Mouse (Mus musculus) neural tube, embryonic 14.5 days (tissue): Measurements from ENCODE around the gene Rbm24. TPM values are rescaled to one million over a fixed set of nuclear protein-coding genes. Genes with fewer than 3 reads are reported as not detected.

ENCODE experiments used
- ATAC-seq: fragments of 200-750 bp; cut with Nextera tagmentation; 2 replicates; pipeline ENCODE4 v1.8.0; 2017; ENCODE audit warnings: low read depth, mild to moderate bottlenecking, moderate TSS enrichment, moderate library complexity
- H3K27ac ChIP-seq: fragments of 300-500 bp; sonication (generic); 2 replicates; pipeline ENCODE4 v1.5.1; 2014; ENCODE audit warnings: low read depth, mild to moderate bottlenecking, control low read depth, low read length, moderate library complexity, mixed read lengths
- H3K27me3 ChIP-seq: fragments of 300-500 bp; sonication (generic); 2 replicates; pipeline ENCODE4 v1.6.1; 2014; ENCODE audit warnings: low read length; ENCODE audit not compliant: control insufficient read depth, insufficient read depth
- H3K36me3 ChIP-seq: fragments of 300-500 bp; sonication (generic); 2 replicates; pipeline ENCODE4 v1.6.1; 2014; ENCODE audit warnings: low read length, mixed read lengths; ENCODE audit not compliant: control insufficient read depth, insufficient read depth
- H3K4me1 ChIP-seq: fragments of 300-500 bp; sonication (generic); 2 replicates; pipeline ENCODE4 v1.6.1; 2014; ENCODE audit warnings: low read length; ENCODE audit not compliant: control insufficient read depth, insufficient read depth
- H3K4me2 ChIP-seq: fragments of 300-500 bp; sonication (generic); 2 replicates; pipeline ENCODE4 v1.6.1; 2014; ENCODE audit warnings: mild to moderate bottlenecking, low read depth, low read length, control low read depth
- H3K4me3 ChIP-seq: fragments of 300-500 bp; sonication (generic); 2 replicates; pipeline ENCODE4 v1.5.1; 2014; ENCODE audit warnings: low read depth, low read length, control low read depth, mixed read lengths
- H3K9ac ChIP-seq: fragments of 300-500 bp; sonication (generic); replicated peaks from 2 replicates; pipeline ENCODE4 v1.6.1; 2014; ENCODE audit warnings: low read depth, mild to moderate bottlenecking, control low read depth, low read length, mixed read lengths
- H3K9me3 ChIP-seq: fragments of 300-500 bp; sonication (generic); 2 replicates; pipeline ENCODE4 v1.6.1; 2016; ENCODE audit warnings: low read length; ENCODE audit not compliant: control insufficient read depth
- WGBS: fragments of 180-500 bp; shearing (Covaris S2); extraction: QIAGEN DNeasy Blood & Tissue Kit; methylation state at CpG from one replicate; pipeline ENCODE4 v1.1.7; 2014; 5-methylcytosine and 5-hydroxymethylcytosine counted together
- polyA plus RNA-seq: library from polyadenylated mRNA; unstranded; fragments of >200 nt; fragmentation: Nextera tagmentation; extraction: Ambion mirVana; gene quantifications from 2 replicates; pipeline ENCODE4 v1.2.1, GENCODE M21; 2014

Gene Rbm24
- polyA plus RNA-seq, 1 experiment from 2014 or later: 3.5 TPM

DNA sequence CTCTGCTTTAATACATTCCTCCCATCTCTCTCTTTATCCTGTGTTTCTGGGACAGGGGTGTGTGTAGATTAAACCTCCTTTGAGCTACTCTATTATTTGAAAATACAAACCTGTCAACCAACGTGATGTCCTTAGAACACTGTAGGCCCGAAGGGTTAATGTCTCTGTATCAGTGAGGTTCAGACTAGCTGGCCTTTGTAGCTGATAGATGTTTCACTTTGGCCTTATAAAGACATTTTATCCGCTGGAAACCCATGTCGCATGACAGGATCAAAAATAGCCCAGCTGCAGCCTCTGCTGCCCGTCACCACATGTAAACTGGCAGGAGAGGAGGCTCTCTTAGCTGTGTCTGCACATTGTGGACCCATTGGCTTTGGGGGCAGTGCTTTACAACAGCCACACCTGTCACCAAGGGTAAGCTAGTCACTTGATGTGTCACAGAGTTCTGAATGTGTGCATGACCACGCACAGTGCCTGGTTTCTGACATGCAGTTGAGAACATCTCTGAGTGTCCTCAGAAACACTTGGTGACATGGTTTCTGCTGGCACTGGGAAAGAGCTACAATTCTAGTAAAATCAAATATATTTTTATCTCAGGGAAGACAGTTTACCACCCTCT is 8.5 kb downstream of the Rbm24 start:
- Histone ChIP-seq H3K4me1 (no peaks in the 10 kb centered on the region), H3K4me2 (no peak overlapping the region), H3K36me3 (0 out of 2 replicates have a peak, but pooled peaks cover 3% of the 10 kb centered on the region), H3K4me3 (no peak overlapping the region), H3K27me3 (no peaks in the 10 kb centered on the region), H3K9me3 (no peaks in the 10 kb centered on the region), H3K9ac (no peak overlapping the region), H3K27ac (no peak overlapping the region)
- ATAC-seq: no peak
- WGBS: 89% methylated on average over 6 of the region's 6 CpGs

DNA sequence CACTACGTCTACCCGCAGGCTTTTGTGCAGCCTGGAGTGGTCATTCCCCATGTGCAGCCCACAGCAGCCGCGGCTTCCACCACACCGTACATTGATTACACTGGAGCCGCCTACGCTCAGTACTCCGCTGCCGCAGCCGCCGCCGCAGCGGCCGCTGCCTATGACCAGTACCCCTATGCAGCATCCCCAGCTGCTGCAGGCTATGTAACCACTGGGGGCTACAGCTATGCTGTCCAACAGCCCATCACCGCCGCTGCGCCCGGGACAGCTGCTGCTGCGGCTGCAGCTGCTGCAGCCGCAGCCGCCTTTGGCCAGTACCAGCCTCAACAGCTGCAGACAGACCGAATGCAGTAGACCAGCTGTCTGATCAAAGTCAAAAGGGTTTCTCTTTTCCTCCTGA is 10.7 kb downstream of the Rbm24 start:
- 70% methylated on average over 22 of the region's 22 CpGs for WGBS
- H3K27ac ChIP-seq: no peak overlapping the region
- no peak overlapping the region for H3K4me3 ChIP-seq
- H3K36me3 ChIP-seq: 0 out of 2 replicates have a peak, but pooled peaks cover 3% of the 10 kb centered on the region
- no peaks in the 10 kb centered on the region for H3K27me3 ChIP-seq
- ATAC-seq: no peak
- H3K4me1 ChIP-seq: no peaks in the 10 kb centered on the region
- no peak overlapping the region for H3K9ac ChIP-seq
- no peaks in the 10 kb centered on the region for H3K9me3 ChIP-seq
- H3K4me2 ChIP-seq: peak overlapping the region; percentile 18; the same call in 1 of the 2 replicates

DNA sequence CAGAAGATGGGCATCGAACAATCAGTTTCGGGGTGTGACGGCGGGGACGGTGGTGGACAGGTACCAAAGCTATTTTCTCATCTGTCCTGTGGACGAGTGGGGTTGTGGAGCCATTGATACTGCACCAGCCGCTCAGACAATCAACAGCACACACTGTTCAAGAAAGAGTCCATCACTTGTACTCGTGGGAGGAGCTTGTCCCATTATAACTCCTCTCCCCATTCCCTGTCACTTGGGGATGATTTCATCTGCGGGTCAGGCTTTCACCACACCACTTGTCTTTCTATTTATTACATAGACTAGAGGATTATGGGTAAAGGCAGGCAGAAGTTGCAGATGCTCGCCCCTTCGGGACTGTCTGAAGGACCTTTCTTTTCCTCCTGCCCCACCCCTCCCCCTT is 11.6 kb downstream of the Rbm24 start:
- Histone ChIP-seq H3K4me1 (no peaks in the 10 kb centered on the region), H3K4me2 (no peak overlapping the region), H3K36me3 (0 out of 2 replicates have a peak, but pooled peaks cover 3% of the 10 kb centered on the region), H3K9ac (no peak overlapping the region), H3K9me3 (no peaks in the 10 kb centered on the region), H3K27me3 (no peaks in the 10 kb centered on the region), H3K27ac (no peak overlapping the region), H3K4me3 (no peak overlapping the region)
- WGBS: 94% methylated on average over 11 of the region's 11 CpGs
- ATAC-seq: no peak

DNA sequence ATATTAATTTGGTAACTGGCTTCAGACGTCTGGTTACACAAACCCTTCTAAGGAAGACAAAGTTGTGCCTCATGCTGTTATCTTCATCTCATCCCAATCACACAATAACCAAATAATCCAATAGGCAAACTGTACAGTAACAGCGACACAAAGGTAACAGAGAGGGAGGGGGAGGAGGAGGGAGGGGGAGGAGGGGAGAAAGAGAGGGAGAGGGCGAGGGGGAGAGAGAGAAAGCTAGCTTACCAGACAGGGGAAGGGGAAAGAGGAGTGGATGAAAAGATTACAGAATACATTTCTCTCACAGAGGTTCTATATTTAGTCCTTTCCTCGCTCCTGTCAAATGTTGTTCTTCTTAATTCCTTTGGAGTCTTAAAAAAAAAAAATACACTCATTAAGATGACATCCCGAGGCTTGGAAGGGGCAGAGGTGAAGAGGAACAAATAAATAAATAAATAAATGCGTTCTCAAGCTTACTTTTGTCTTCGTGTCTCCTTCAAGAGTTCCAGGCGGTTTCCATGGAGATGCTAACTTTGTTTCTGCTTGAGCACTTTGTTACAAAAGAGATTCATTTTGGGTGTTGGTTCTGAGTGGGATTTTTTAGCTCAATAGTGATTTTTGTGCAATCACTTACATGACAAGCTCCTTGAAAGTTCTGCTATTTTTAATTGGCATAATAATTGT is 15.8 kb downstream of the Rbm24 start:
- Histone ChIP-seq H3K36me3 (0 out of 2 replicates have a peak, but pooled peaks cover 1% of the 10 kb centered on the region), H3K9me3 (no peaks in the 10 kb centered on the region), H3K4me2 (no peak overlapping the region), H3K9ac (no peak overlapping the region), H3K27ac (no peak overlapping the region), H3K4me3 (no peak overlapping the region), H3K4me1 (no peaks in the 10 kb centered on the region), H3K27me3 (no peaks in the 10 kb centered on the region)
- no peak for ATAC-seq
- WGBS: 15% methylated on average over 8 of the region's 8 CpGs

DNA sequence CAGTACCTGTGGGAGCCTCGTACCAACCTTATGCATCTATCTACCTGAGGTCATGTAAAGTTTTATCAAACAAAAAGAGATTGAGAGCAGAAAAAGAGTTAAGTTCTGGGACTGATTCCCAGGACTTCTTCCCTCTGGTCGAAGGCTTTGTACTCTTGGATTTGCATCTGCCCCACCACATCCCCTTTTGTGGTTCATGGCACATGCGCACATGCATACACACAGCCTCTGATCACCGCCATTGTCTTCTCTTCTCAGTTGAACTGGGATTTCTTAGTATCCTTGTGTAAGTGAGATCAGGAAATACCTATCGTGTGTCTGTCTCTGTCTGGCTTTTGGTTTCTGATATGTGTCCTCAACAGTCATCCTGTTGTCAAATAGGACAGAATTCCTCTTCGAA is 20.7 kb downstream of the Rbm24 start:
- no peak overlapping the region for H3K27ac ChIP-seq
- no peak for ATAC-seq
- H3K36me3 ChIP-seq: no peaks in the 10 kb centered on the region
- H3K9ac ChIP-seq: no peak overlapping the region
- H3K27me3 ChIP-seq: no peaks in the 10 kb centered on the region
- no peak overlapping the region for H3K4me3 ChIP-seq
- no peaks in the 10 kb centered on the region for H3K4me1 ChIP-seq
- 85% methylated on average over 6 of the region's 6 CpGs for WGBS
- H3K9me3 ChIP-seq: no peaks in the 10 kb centered on the region
- no peak overlapping the region for H3K4me2 ChIP-seq

DNA sequence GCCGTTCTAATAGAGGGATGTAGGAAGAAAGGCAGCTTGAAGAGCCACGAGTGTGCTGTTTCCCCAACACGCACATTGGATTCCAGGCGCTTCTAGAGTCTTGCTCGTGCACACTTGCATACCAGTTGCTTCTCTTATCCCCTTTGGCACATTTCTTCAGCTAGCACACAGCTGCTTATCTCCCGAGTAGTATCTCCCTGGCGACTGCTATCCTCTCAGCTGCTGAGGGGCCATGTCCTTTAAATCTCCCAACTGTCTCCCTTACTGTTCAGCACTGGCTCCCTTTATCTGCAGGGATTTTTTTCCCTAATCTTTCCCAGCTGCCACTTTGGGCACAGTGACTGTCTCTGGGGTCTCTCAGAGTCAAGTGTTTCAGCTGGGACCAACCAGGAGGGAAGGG is 25.8 kb downstream of the Rbm24 start:
- H3K9me3 ChIP-seq: no peaks in the 10 kb centered on the region
- no peak overlapping the region for H3K4me3 ChIP-seq
- WGBS: 75% methylated on average over 7 of the region's 7 CpGs
- H3K4me1 ChIP-seq: no peaks in the 10 kb centered on the region
- H3K36me3 ChIP-seq: no peaks in the 10 kb centered on the region
- no peaks in the 10 kb centered on the region for H3K27me3 ChIP-seq
- no peak for ATAC-seq
- no peak overlapping the region for H3K9ac ChIP-seq
- H3K4me2 ChIP-seq: no peak overlapping the region
- H3K27ac ChIP-seq: no peak overlapping the region

DNA sequence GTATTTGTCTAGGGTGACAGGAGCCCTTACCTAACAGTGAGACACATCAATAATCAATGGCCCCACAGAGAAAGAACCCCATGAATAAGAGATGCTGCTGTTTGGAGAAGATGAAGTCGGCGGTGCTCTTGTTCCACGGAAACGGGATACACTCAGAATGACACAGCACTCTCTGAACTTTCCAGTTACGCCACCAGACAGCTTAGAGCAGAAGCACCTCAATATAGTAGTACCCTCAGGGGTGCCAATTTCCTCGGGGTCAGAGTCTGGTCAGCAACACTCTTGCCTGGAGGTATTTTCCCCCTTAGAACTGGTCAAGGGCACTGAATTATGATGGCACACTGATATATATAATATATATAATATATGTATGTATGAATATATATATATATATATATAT is 27.8 kb downstream of the Rbm24 start:
- Histone ChIP-seq H3K27me3 (no peaks in the 10 kb centered on the region), H3K9ac (no peak overlapping the region), H3K4me1 (no peaks in the 10 kb centered on the region), H3K27ac (no peak overlapping the region), H3K4me2 (no peak overlapping the region), H3K36me3 (no peaks in the 10 kb centered on the region), H3K4me3 (no peak overlapping the region), H3K9me3 (no peaks in the 10 kb centered on the region)
- WGBS: 88% methylated on average over 6 of the region's 6 CpGs
- ATAC-seq: no peak

DNA sequence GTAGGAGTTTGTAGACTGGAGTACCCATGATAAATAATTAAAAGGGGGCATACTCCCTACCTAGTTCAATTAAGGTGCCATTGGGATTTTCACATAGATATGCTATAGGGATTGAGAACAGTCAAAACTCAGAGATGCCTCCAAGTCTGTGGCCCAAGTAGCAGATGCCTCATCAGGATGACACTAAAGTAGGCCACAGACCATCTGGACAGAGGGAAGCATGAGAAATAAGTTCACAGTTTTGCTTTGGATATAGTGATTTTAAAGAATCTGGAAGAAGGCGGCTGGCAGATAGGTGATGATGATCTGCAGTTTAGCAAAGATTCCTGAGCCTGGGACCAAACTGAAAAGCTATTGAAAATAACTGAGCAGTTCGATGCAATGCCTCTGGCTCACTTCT is 30.0 kb downstream of the Rbm24 start:
- Histone ChIP-seq H3K9ac (no peak overlapping the region), H3K4me3 (no peak overlapping the region), H3K36me3 (no peaks in the 10 kb centered on the region), H3K4me1 (no peaks in the 10 kb centered on the region), H3K9me3 (no peaks in the 10 kb centered on the region), H3K27ac (no peak overlapping the region), H3K4me2 (no peak overlapping the region), H3K27me3 (no peaks in the 10 kb centered on the region)
- 100% methylated on average over 2 of the region's 2 CpGs for WGBS
- no peak for ATAC-seq

DNA sequence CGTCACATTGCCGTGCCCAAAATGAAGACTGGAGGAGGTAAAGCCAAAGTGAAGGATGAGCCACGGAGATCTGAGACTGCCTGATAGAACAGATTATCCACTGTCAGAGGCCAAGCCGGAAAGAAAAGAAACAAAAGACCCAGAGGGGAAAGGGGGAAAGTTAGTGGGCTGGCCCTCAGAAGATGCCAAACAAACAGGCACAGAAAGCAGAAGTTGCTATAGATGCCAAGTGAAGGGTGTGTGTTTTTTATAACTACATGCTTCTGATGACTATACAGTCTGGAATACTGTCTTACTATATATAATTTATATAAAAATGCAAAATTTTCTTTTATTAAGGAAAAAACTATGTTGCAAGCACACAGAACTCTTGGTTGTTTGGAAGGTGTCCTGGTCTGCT is 31.7 kb downstream of the Rbm24 start:
- WGBS: 63% methylated on average over 4 of the region's 4 CpGs
- no peaks in the 10 kb centered on the region for H3K36me3 ChIP-seq
- no peak for ATAC-seq

More for the DNA sequence above, 31.7 kb downstream of the Rbm24 start:
- H3K4me2 ChIP-seq: no peak overlapping the region
- no peaks in the 10 kb centered on the region for H3K27me3 ChIP-seq
- H3K4me1 ChIP-seq: no peaks in the 10 kb centered on the region
- no peak overlapping the region for H3K27ac ChIP-seq
- no peak overlapping the region for H3K9ac ChIP-seq
- no peaks in the 10 kb centered on the region for H3K9me3 ChIP-seq
- H3K4me3 ChIP-seq: no peak overlapping the region
